10 mouse cellular contexts compared by ENCODE assay signal in genomic region chr8:110267268-110267667, GRCm38 (mm10). TPM values are rescaled to one million over a fixed set of nuclear protein-coding genes. Genes with fewer than 3 reads are reported as not detected.
DNase-seq lines count a peak whose midpoint lies in the region; ATAC-seq and TF ChIP-seq lines count a peak whose summit lies in the region.
"Had no signal": no experiment of that assay in that cellular context is flagged by ENCODE, and none has a peak within 500 bp of the region (broad histone marks: within the 10 kb centered on the region; RNA-seq: fewer than 3 reads in every experiment).

No protein-coding gene starts in this region.

- DNase-seq in lung, postnatal 25 days (ENCODE audit: low spot score): no peak
- peak; percentile 23 for DNase-seq in forebrain, embryonic 10.5 days (ENCODE audit: extremely low spot score, low spot score)
- no peak for DNase-seq in adrenal gland, postnatal 4 days (ENCODE audit: low spot score in 2 of 2)
- no peak for DNase-seq in layer of hippocampus, adult 18-20 months (ENCODE audit: low spot score in 2 of 2)
- DNase-seq in lung, adult 2 months: no peak

- H3K9ac ChIP-seq in lung, embryonic 15.5 days: peak overlapping the region; percentile 41
- H3K9ac ChIP-seq in limb, embryonic 12.5 days (replicated peaks): peak overlapping the region; percentile 54
- no peak overlapping the region for H3K9ac ChIP-seq in stomach, embryonic 14.5 days (replicated peaks; ENCODE audit: low read depth, low read length)

- no peak for TF ChIP-seq CTCF in lung, adult 2 months (IDR thresholded peaks at IDR 0.05; ENCODE audit: insufficient read depth, low read length)

- peak overlapping the region; percentile 73 for H3K4me2 ChIP-seq in lung, embryonic 15.5 days
- H3K4me2 ChIP-seq in limb, embryonic 12.5 days: peak overlapping the region; percentile 74
- peak overlapping the region; percentile 67 for H3K4me2 ChIP-seq in stomach, embryonic 14.5 days (replicated peaks; ENCODE audit: low read depth, low read length)

- H3K4me1 ChIP-seq in lung, embryonic 15.5 days: peaks cover 13% of the 10 kb centered on the region
- peaks cover 18% of the 10 kb centered on the region for H3K4me1 ChIP-seq in forebrain, embryonic 10.5 days
- peaks cover 2% of the 10 kb centered on the region; the same call in 1 of the 2 replicates for H3K4me1 ChIP-seq in limb, embryonic 12.5 days (replicated peaks)
- no peaks in the 10 kb centered on the region for H3K4me1 ChIP-seq in stomach, embryonic 14.5 days (ENCODE audit: control insufficient read depth, insufficient read depth, low read length)
- H3K4me1 ChIP-seq in lung, adult 2 months (ENCODE audit: control insufficient read depth, insufficient read depth, low read length): no peaks in the 10 kb centered on the region

- no peaks in the 10 kb centered on the region for H3K9me3 ChIP-seq in lung, embryonic 15.5 days
- no peaks in the 10 kb centered on the region for H3K9me3 ChIP-seq in forebrain, embryonic 10.5 days
- H3K9me3 ChIP-seq in limb, embryonic 12.5 days: no peaks in the 10 kb centered on the region
- H3K9me3 ChIP-seq in stomach, embryonic 14.5 days (ENCODE audit: control insufficient read depth, low read depth, low read length): no peaks in the 10 kb centered on the region

- WGBS in lung, embryonic 15.5 days: 7% methylated on average over 12 of the region's 12 CpGs
- 12% methylated on average over 12 of the region's 12 CpGs for WGBS in forebrain, embryonic 10.5 days
- WGBS in limb, embryonic 12.5 days: 8% methylated on average over 12 of the region's 12 CpGs
- 12% methylated on average over 12 of the region's 12 CpGs for WGBS in stomach, embryonic 14.5 days
- WGBS in lung, adult 2 months: 11% methylated on average over 12 of the region's 12 CpGs

- no peak overlapping the region for H3K27ac ChIP-seq in lung, embryonic 15.5 days
- peak overlapping the region; percentile 82 for H3K27ac ChIP-seq in forebrain, embryonic 10.5 days
- H3K27ac ChIP-seq in limb, embryonic 12.5 days: no peak overlapping the region
- no peak overlapping the region for H3K27ac ChIP-seq in stomach, embryonic 14.5 days (ENCODE audit: low read length)

- H3K36me3 ChIP-seq in lung, embryonic 15.5 days: no peaks in the 10 kb centered on the region
- no peaks in the 10 kb centered on the region for H3K36me3 ChIP-seq in forebrain, embryonic 10.5 days (replicated peaks)
- H3K36me3 ChIP-seq in limb, embryonic 12.5 days: no peaks in the 10 kb centered on the region
- H3K36me3 ChIP-seq in stomach, embryonic 14.5 days (ENCODE audit: control insufficient read depth, insufficient read depth, low read length): no peaks in the 10 kb centered on the region

- no peaks in the 10 kb centered on the region for H3K27me3 ChIP-seq in lung, embryonic 15.5 days
- no peaks in the 10 kb centered on the region for H3K27me3 ChIP-seq in forebrain, embryonic 10.5 days (ENCODE audit: poor library complexity, severe bottlenecking)
- no peaks in the 10 kb centered on the region for H3K27me3 ChIP-seq in limb, embryonic 12.5 days
- no peaks in the 10 kb centered on the region for H3K27me3 ChIP-seq in stomach, embryonic 14.5 days (ENCODE audit: control insufficient read depth, insufficient read depth, low read length)

- peak overlapping the region; percentile 41 for H3K4me3 ChIP-seq in lung, embryonic 15.5 days
- peak overlapping the region; percentile 61 for H3K4me3 ChIP-seq in forebrain, embryonic 10.5 days
- peak overlapping the region; percentile 42 for H3K4me3 ChIP-seq in limb, embryonic 12.5 days (replicated peaks)
- H3K4me3 ChIP-seq in stomach, embryonic 14.5 days (ENCODE audit: low read depth, low read length): peak overlapping the region; percentile 29
- no peak overlapping the region for H3K4me3 ChIP-seq in lung, adult 2 months (replicated peaks; ENCODE audit: extremely low read depth, low read depth, low read length)

- ATAC-seq in lung, embryonic 15.5 days (ENCODE audit: borderline replicate concordance, extremely low read depth, low FRiP score, low TSS enrichment): no peak
- no peak for ATAC-seq in limb, embryonic 12.5 days (ENCODE audit: insufficient number of reproducible peaks, insufficient read depth, low FRiP score, low TSS enrichment, low read depth)
- no peak for ATAC-seq in stomach, embryonic 14.5 days (ENCODE audit: insufficient number of reproducible peaks, insufficient read depth, low FRiP score, low read depth)
- ATAC-seq: Patski had no signal

- TF ChIP-seq POLR2A in lung, adult 2 months (IDR thresholded peaks at IDR 0.05; ENCODE audit: borderline replicate concordance, extremely low read depth, low read depth, low read length): no peak

RNA-seq across cellular contexts. Expression of gene Hydin, which starts 0.5 kb away (rescaled TPM):
- polyA plus RNA-seq in lung, embryonic 15.5 days (2015; fragmentation: Nextera tagmentation; extraction: Ambion mirVana): 0.34 TPM in 2 replicates
- 0.09 and 0.11 TPM in 2 replicates for polyA plus RNA-seq in forebrain, embryonic 10.5 days (2016; fragmentation: Nextera tagmentation; extraction: Ambion mirVana)
- 0.06 and 0.16 TPM in 2 replicates for polyA plus RNA-seq in limb, embryonic 12.5 days (2016; fragmentation: Nextera tagmentation; extraction: Ambion mirVana)
- 0.38 and 0.51 TPM in 2 replicates for polyA plus RNA-seq in stomach, embryonic 14.5 days (2014; fragmentation: Nextera tagmentation; extraction: Ambion mirVana)
- total RNA-seq in adrenal gland, postnatal 4 days (2021): under 1 TPM; 0.08 to 0.20 TPM
- under 1 TPM; 0.41 to 0.64 TPM for total RNA-seq in layer of hippocampus, adult 18-20 months (2021)
- 2.2 and 2.6 TPM in 2 replicates for polyA plus RNA-seq in lung, adult 2 months (2012; rRNA removed)
- total RNA-seq: megakaryocyte progenitor cell, adult 5-6 weeks had no signal

RNA-seq across cellular contexts. Expression of gene Cmtr2, which starts 51.8 kb away (rescaled TPM):
- polyA plus RNA-seq in lung, embryonic 15.5 days (2015; fragmentation: Nextera tagmentation; extraction: Ambion mirVana): 8.3 and 8.6 TPM in 2 replicates
- polyA plus RNA-seq in forebrain, embryonic 10.5 days (2016; fragmentation: Nextera tagmentation; extraction: Ambion mirVana): 11.2 and 11.9 TPM in 2 replicates
- polyA plus RNA-seq in limb, embryonic 12.5 days (2016; fragmentation: Nextera tagmentation; extraction: Ambion mirVana): 9.1 and 9.7 TPM in 2 replicates
- polyA plus RNA-seq in stomach, embryonic 14.5 days (2014; fragmentation: Nextera tagmentation; extraction: Ambion mirVana): 7.2 and 8.8 TPM in 2 replicates
- total RNA-seq in adrenal gland, postnatal 4 days (2021): 1 to 10 TPM; 8.6 to 8.8 TPM
- 1 to 10 TPM; 6.6 to 7.0 TPM for total RNA-seq in layer of hippocampus, adult 18-20 months (2021)
- 2.5 and 3.4 TPM in 2 replicates for polyA plus RNA-seq in lung, adult 2 months (2012; rRNA removed)
